Mouse (Mus musculus): ENCODE data around the gene Tshz2. TPM values are rescaled to one million over a fixed set of nuclear protein-coding genes. Genes with fewer than 3 reads are reported as not detected.

Gene Tshz2
- polyA plus RNA-seq, 1 experiment from 2014 or later: 14.8 TPM

- H3K36me3 ChIP-seq (ENCODE audit: control insufficient read depth, insufficient read depth, low read length): no peaks in the 10 kb centered on the region
- no peaks in the 10 kb centered on the region for H3K9me3 ChIP-seq (ENCODE audit: control insufficient read depth, low read length)
- 15% methylated on average over 7 of the region's 7 CpGs for WGBS
- H3K4me3 ChIP-seq (ENCODE audit: low read length): no peak overlapping the region
- H3K27ac ChIP-seq (ENCODE audit: low read depth, low read length): no peak overlapping the region
- no peak overlapping the region for H3K4me2 ChIP-seq (replicated peaks; ENCODE audit: low read depth, low read length)
- 0 out of 2 replicates have a peak, but pooled peaks have one; percentile 25 for ATAC-seq (ENCODE audit: low FRiP score, low TSS enrichment)
- H3K9ac ChIP-seq (ENCODE audit: low read depth, low read length): no peak overlapping the region; the same call in 1 of the 2 replicates
- peaks cover 27% of the 10 kb centered on the region for H3K4me1 ChIP-seq (ENCODE audit: control insufficient read depth, insufficient read depth, low read length)
- H3K27me3 ChIP-seq (ENCODE audit: control insufficient read depth, insufficient read depth, low read length): no peaks in the 10 kb centered on the region
Observed at GRCm38 (mm10) chr2:169611557-169611956, 21.3 kb upstream of the Tshz2 start.

- no peak overlapping the region for H3K4me2 ChIP-seq (replicated peaks; ENCODE audit: low read depth, low read length)
- H3K4me1 ChIP-seq (ENCODE audit: control insufficient read depth, insufficient read depth, low read length): peaks cover 19% of the 10 kb centered on the region
- H3K27ac ChIP-seq (ENCODE audit: low read depth, low read length): no peak overlapping the region
- H3K4me3 ChIP-seq (ENCODE audit: low read length): no peak overlapping the region
- no peaks in the 10 kb centered on the region for H3K36me3 ChIP-seq (ENCODE audit: control insufficient read depth, insufficient read depth, low read length)
- 69% methylated on average over 4 of the region's 4 CpGs for WGBS
- H3K9ac ChIP-seq (ENCODE audit: low read depth, low read length): no peak overlapping the region
- no peaks in the 10 kb centered on the region for H3K27me3 ChIP-seq (ENCODE audit: control insufficient read depth, insufficient read depth, low read length)
- ATAC-seq (ENCODE audit: low FRiP score, low TSS enrichment): no peak
- H3K9me3 ChIP-seq (ENCODE audit: control insufficient read depth, low read length): no peaks in the 10 kb centered on the region
Observed at GRCm38 (mm10) chr2:169614683-169615082, 18.1 kb upstream of the Tshz2 start.

GRCm38 (mm10) chr2:169615998-169616397 is 16.8 kb upstream of the Tshz2 start:
- no peaks in the 10 kb centered on the region for H3K36me3 ChIP-seq (ENCODE audit: control insufficient read depth, insufficient read depth, low read length)
- no peak for ATAC-seq (ENCODE audit: low FRiP score, low TSS enrichment)
- 79% methylated on average over 6 of the region's 6 CpGs for WGBS
- no peak overlapping the region for H3K4me3 ChIP-seq (ENCODE audit: low read length)
- H3K4me2 ChIP-seq (replicated peaks; ENCODE audit: low read depth, low read length): no peak overlapping the region
- H3K27me3 ChIP-seq (ENCODE audit: control insufficient read depth, insufficient read depth, low read length): no peaks in the 10 kb centered on the region
- no peaks in the 10 kb centered on the region for H3K9me3 ChIP-seq (ENCODE audit: control insufficient read depth, low read length)
- H3K27ac ChIP-seq (ENCODE audit: low read depth, low read length): no peak overlapping the region
- H3K4me1 ChIP-seq (ENCODE audit: control insufficient read depth, insufficient read depth, low read length): peaks cover 14% of the 10 kb centered on the region
- no peak overlapping the region for H3K9ac ChIP-seq (ENCODE audit: low read depth, low read length)

GRCm38 (mm10) chr2:169621201-169621710 is 11.6 kb upstream of the Tshz2 start:
- H3K9me3 ChIP-seq (ENCODE audit: control insufficient read depth, low read length): no peaks in the 10 kb centered on the region
- no peaks in the 10 kb centered on the region for H3K36me3 ChIP-seq (ENCODE audit: control insufficient read depth, insufficient read depth, low read length)
- H3K27me3 ChIP-seq (ENCODE audit: control insufficient read depth, insufficient read depth, low read length): no peaks in the 10 kb centered on the region
- H3K4me2 ChIP-seq (replicated peaks; ENCODE audit: low read depth, low read length): peak overlapping the region; percentile 48
- H3K4me1 ChIP-seq (ENCODE audit: control insufficient read depth, insufficient read depth, low read length): peaks cover 17% of the 10 kb centered on the region
- H3K9ac ChIP-seq (ENCODE audit: low read depth, low read length): peak overlapping the region; percentile 48
- WGBS: 1% methylated on average over 15 of the region's 15 CpGs
- peak; percentile 88 for ATAC-seq (ENCODE audit: low FRiP score, low TSS enrichment)
- H3K27ac ChIP-seq (ENCODE audit: low read depth, low read length): peak overlapping the region; percentile 69; the same call in 1 of the 2 replicates
- 0 out of 2 replicates have a peak overlapping the region, but pooled peaks have one; percentile 13 for H3K4me3 ChIP-seq (ENCODE audit: low read length)

GRCm38 (mm10) chr2:169630070-169630469 is 2.7 kb upstream of the Tshz2 start:
- H3K9ac ChIP-seq (ENCODE audit: low read depth, low read length): no peak overlapping the region
- no peaks in the 10 kb centered on the region for H3K9me3 ChIP-seq (ENCODE audit: control insufficient read depth, low read length)
- no peaks in the 10 kb centered on the region for H3K36me3 ChIP-seq (ENCODE audit: control insufficient read depth, insufficient read depth, low read length)
- WGBS: 34% methylated on average over 3 of the region's 3 CpGs
- no peaks in the 10 kb centered on the region for H3K27me3 ChIP-seq (ENCODE audit: control insufficient read depth, insufficient read depth, low read length)
- H3K4me1 ChIP-seq (ENCODE audit: control insufficient read depth, insufficient read depth, low read length): peaks cover 11% of the 10 kb centered on the region
- H3K27ac ChIP-seq (ENCODE audit: low read depth, low read length): no peak overlapping the region
- H3K4me3 ChIP-seq (ENCODE audit: low read length): no peak overlapping the region
- ATAC-seq (ENCODE audit: low FRiP score, low TSS enrichment): peak; percentile 40
- H3K4me2 ChIP-seq (replicated peaks; ENCODE audit: low read depth, low read length): no peak overlapping the region

- H3K4me3 ChIP-seq (ENCODE audit: low read length): peak overlapping the region; percentile 84
- peak overlapping the region; percentile 82 for H3K4me2 ChIP-seq (replicated peaks; ENCODE audit: low read depth, low read length)
- H3K9ac ChIP-seq (ENCODE audit: low read depth, low read length): peak overlapping the region; percentile 93
- H3K4me1 ChIP-seq (ENCODE audit: control insufficient read depth, insufficient read depth, low read length): peaks cover 35% of the 10 kb centered on the region
- no peaks in the 10 kb centered on the region for H3K36me3 ChIP-seq (ENCODE audit: control insufficient read depth, insufficient read depth, low read length)
- H3K27ac ChIP-seq (ENCODE audit: low read depth, low read length): peak overlapping the region; percentile 96
- H3K27me3 ChIP-seq (ENCODE audit: control insufficient read depth, insufficient read depth, low read length): no peaks in the 10 kb centered on the region
- H3K9me3 ChIP-seq (ENCODE audit: control insufficient read depth, low read length): no peaks in the 10 kb centered on the region
- under 1% methylated on average over 38 of the region's 38 CpGs for WGBS
- ATAC-seq (ENCODE audit: low FRiP score, low TSS enrichment): no peak
Observed at GRCm38 (mm10) chr2:169633491-169634289, 877 bp downstream of the Tshz2 start.

GRCm38 (mm10) chr2:169634619-169635382 is 2.0 kb downstream of the Tshz2 start:
- H3K9me3 ChIP-seq (ENCODE audit: control insufficient read depth, low read length): no peaks in the 10 kb centered on the region
- peak overlapping the region; percentile 93 for H3K9ac ChIP-seq (ENCODE audit: low read depth, low read length)
- no peak for ATAC-seq (ENCODE audit: low FRiP score, low TSS enrichment)
- H3K4me1 ChIP-seq (ENCODE audit: control insufficient read depth, insufficient read depth, low read length): peaks cover 33% of the 10 kb centered on the region
- peak overlapping the region; percentile 82 for H3K4me2 ChIP-seq (replicated peaks; ENCODE audit: low read depth, low read length)
- H3K36me3 ChIP-seq (ENCODE audit: control insufficient read depth, insufficient read depth, low read length): no peaks in the 10 kb centered on the region
- H3K27me3 ChIP-seq (ENCODE audit: control insufficient read depth, insufficient read depth, low read length): no peaks in the 10 kb centered on the region
- WGBS: 7% methylated on average over 17 of the region's 17 CpGs
- peak overlapping the region; percentile 96 for H3K27ac ChIP-seq (ENCODE audit: low read depth, low read length)
- H3K4me3 ChIP-seq (ENCODE audit: low read length): peak overlapping the region; percentile 84

GRCm38 (mm10) chr2:169635428-169635827 is 2.6 kb downstream of the Tshz2 start:
- ATAC-seq (ENCODE audit: low FRiP score, low TSS enrichment): no peak
- Histone ChIP-seq H3K36me3 (ENCODE audit: control insufficient read depth, insufficient read depth, low read length) (no peaks in the 10 kb centered on the region), H3K4me1 (ENCODE audit: control insufficient read depth, insufficient read depth, low read length) (peaks cover 34% of the 10 kb centered on the region), H3K27me3 (ENCODE audit: control insufficient read depth, insufficient read depth, low read length) (no peaks in the 10 kb centered on the region), H3K27ac (ENCODE audit: low read depth, low read length) (peak overlapping the region; percentile 96; the same call in 1 of the 2 replicates), H3K9ac (ENCODE audit: low read depth, low read length) (peak overlapping the region; percentile 93), H3K4me2 (replicated peaks; ENCODE audit: low read depth, low read length) (peak overlapping the region; percentile 82), H3K9me3 (ENCODE audit: control insufficient read depth, low read length) (no peaks in the 10 kb centered on the region), H3K4me3 (ENCODE audit: low read length) (peak overlapping the region; percentile 84)
- WGBS: 10% methylated on average over 7 of the region's 7 CpGs

All from kidney, embryonic 14.5 days (tissue).